Mouse (Mus musculus): ENCODE data around the gene Tmeff2. TPM values are rescaled to one million over a fixed set of nuclear protein-coding genes. Genes with fewer than 3 reads are reported as not detected.

Gene Tmeff2
- polyA plus RNA-seq, 1 experiment: 0.69 TPM

GRCm38 (mm10) chr1:51107299-51107698 is 206.9 kb downstream of the Tmeff2 start:
- H3K36me3 ChIP-seq (ENCODE audit: control insufficient read depth, insufficient read depth, low read length): no peaks in the 10 kb centered on the region
- no peaks in the 10 kb centered on the region for H3K27me3 ChIP-seq (ENCODE audit: control insufficient read depth, insufficient read depth, low read length)
- H3K4me1 ChIP-seq (ENCODE audit: control insufficient read depth, insufficient read depth, low read length): no peaks in the 10 kb centered on the region
- no peak overlapping the region for H3K27ac ChIP-seq (ENCODE audit: control insufficient read depth, insufficient read depth, low read depth, low read length)
- H3K4me3 ChIP-seq (ENCODE audit: control insufficient read depth, low read depth, low read length): no peak overlapping the region
- TF ChIP-seq CTCF (IDR thresholded peaks at IDR 0.05; ENCODE audit: control insufficient read depth, insufficient read depth, insufficient replicate concordance, low read depth, low read length) (no peak), POLR2A (IDR thresholded peaks at IDR 0.05; ENCODE audit: control insufficient read depth, low read depth, low read length) (no peak)

- no peaks in the 10 kb centered on the region for H3K27me3 ChIP-seq (ENCODE audit: control insufficient read depth, insufficient read depth, low read length)
- no peak overlapping the region for H3K4me3 ChIP-seq (ENCODE audit: control insufficient read depth, low read depth, low read length)
- no peaks in the 10 kb centered on the region for H3K36me3 ChIP-seq (ENCODE audit: control insufficient read depth, insufficient read depth, low read length)
- no peak overlapping the region for H3K27ac ChIP-seq (ENCODE audit: control insufficient read depth, insufficient read depth, low read depth, low read length)
- TF ChIP-seq POLR2A (IDR thresholded peaks at IDR 0.05; ENCODE audit: control insufficient read depth, low read depth, low read length) (no peak), CTCF (IDR thresholded peaks at IDR 0.05; ENCODE audit: control insufficient read depth, insufficient read depth, insufficient replicate concordance, low read depth, low read length) (no peak)
- no peaks in the 10 kb centered on the region for H3K4me1 ChIP-seq (ENCODE audit: control insufficient read depth, insufficient read depth, low read length)
These were observed 214.3 kb downstream of the Tmeff2 start for GRCm38 (mm10) chr1:51114721-51115120.

GRCm38 (mm10) chr1:51115761-51116160 is 215.3 kb downstream of the Tmeff2 start:
- TF ChIP-seq CTCF (IDR thresholded peaks at IDR 0.05; ENCODE audit: control insufficient read depth, insufficient read depth, insufficient replicate concordance, low read depth, low read length) (no peak), POLR2A (IDR thresholded peaks at IDR 0.05; ENCODE audit: control insufficient read depth, low read depth, low read length) (no peak)
- Histone ChIP-seq H3K4me3 (ENCODE audit: control insufficient read depth, low read depth, low read length) (no peak overlapping the region), H3K27ac (ENCODE audit: control insufficient read depth, insufficient read depth, low read depth, low read length) (no peak overlapping the region), H3K36me3 (ENCODE audit: control insufficient read depth, insufficient read depth, low read length) (no peaks in the 10 kb centered on the region), H3K27me3 (ENCODE audit: control insufficient read depth, insufficient read depth, low read length) (no peaks in the 10 kb centered on the region), H3K4me1 (ENCODE audit: control insufficient read depth, insufficient read depth, low read length) (no peaks in the 10 kb centered on the region)

DNA sequence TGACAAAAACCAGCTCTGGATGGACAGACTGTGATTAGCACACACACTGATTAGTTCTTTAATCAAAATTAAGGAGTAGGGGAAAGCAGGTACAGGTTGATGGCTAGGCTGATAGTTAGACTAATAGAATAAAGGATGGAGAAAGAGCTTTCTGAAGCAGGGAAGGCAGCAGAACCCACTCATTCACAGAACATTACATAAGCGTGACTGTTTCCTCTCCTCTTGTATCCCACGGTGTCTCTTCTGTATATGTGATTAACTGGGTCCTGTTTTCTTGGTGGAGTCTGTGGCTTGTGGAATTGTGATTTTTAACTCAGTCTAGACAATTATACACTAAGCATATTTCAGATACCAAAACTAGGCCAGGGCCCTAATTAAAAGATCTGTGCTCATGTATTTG is 217.4 kb downstream of the Tmeff2 start:
- Histone ChIP-seq H3K27ac (ENCODE audit: control insufficient read depth, insufficient read depth, low read depth, low read length) (no peak overlapping the region), H3K36me3 (ENCODE audit: control insufficient read depth, insufficient read depth, low read length) (no peaks in the 10 kb centered on the region), H3K4me3 (ENCODE audit: control insufficient read depth, low read depth, low read length) (no peak overlapping the region), H3K27me3 (ENCODE audit: control insufficient read depth, insufficient read depth, low read length) (no peaks in the 10 kb centered on the region), H3K4me1 (ENCODE audit: control insufficient read depth, insufficient read depth, low read length) (no peaks in the 10 kb centered on the region)
- no peak for TF ChIP-seq POLR2A (IDR thresholded peaks at IDR 0.05; ENCODE audit: control insufficient read depth, low read depth, low read length)
- TF ChIP-seq CTCF (IDR thresholded peaks at IDR 0.05; ENCODE audit: control insufficient read depth, insufficient read depth, insufficient replicate concordance, low read depth, low read length): no peak

DNA sequence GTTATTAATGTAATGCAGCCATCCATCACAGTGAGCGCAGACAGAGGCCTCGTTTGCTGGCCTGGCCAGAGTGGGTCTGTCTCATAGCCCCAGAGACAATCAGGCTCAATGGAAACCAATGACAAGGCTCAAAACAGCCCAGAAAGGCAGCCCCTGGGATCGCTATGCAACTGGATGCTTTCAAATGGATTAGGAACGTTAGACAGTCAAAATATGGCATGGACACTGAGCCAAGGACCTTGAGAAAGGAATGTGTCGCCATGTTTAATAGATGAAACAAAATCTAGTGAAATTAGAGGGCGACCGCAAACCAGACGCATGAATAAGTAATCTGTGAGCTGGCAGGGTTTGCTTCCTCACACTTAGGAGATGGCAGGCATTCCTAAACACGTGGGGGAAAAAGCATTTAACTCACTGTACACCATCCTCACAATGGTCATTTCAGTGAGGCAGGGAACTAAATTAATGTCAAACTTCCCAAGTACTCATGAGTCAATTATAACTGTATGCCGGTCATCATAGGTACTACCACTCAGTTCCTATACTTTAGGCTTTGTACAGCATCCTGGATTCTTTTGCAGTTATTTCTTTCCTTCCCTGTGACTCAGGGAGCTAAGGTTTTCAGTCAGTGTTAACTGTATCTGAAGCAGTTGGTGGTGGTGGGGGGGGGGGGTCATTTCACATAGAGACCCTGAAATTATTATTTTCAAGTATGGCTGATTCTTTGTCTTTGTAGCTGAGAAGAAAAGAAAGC is 225.4 kb downstream of the Tmeff2 start:
- Histone ChIP-seq H3K27me3 (ENCODE audit: control insufficient read depth, insufficient read depth, low read length) (no peaks in the 10 kb centered on the region), H3K4me3 (ENCODE audit: control insufficient read depth, low read depth, low read length) (no peak overlapping the region), H3K4me1 (ENCODE audit: control insufficient read depth, insufficient read depth, low read length) (no peaks in the 10 kb centered on the region), H3K27ac (ENCODE audit: control insufficient read depth, insufficient read depth, low read depth, low read length) (no peak overlapping the region), H3K36me3 (ENCODE audit: control insufficient read depth, insufficient read depth, low read length) (no peaks in the 10 kb centered on the region)
- no peak for TF ChIP-seq CTCF (IDR thresholded peaks at IDR 0.05; ENCODE audit: control insufficient read depth, insufficient read depth, insufficient replicate concordance, low read depth, low read length)
- TF ChIP-seq POLR2A (IDR thresholded peaks at IDR 0.05; ENCODE audit: control insufficient read depth, low read depth, low read length): no peak

DNA sequence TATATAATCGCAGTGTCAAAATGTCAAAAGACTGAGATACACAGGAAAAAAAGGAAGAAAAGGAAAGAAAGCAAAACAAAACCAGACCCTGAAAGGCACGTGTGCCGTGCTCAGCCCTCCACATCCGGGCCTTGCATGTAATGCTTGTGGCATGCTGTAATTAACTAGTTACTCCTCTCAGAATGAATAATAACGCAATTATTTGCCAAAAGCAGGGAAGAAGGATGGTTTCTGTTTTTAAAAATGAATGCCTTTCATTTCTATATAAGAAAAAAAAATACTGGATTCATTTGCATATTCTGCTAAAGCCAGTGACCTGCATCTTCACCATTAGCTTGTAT is 225.9 kb downstream of the Tmeff2 start:
- Histone ChIP-seq H3K36me3 (ENCODE audit: control insufficient read depth, insufficient read depth, low read length) (no peaks in the 10 kb centered on the region), H3K4me1 (ENCODE audit: control insufficient read depth, insufficient read depth, low read length) (no peaks in the 10 kb centered on the region), H3K27me3 (ENCODE audit: control insufficient read depth, insufficient read depth, low read length) (no peaks in the 10 kb centered on the region), H3K27ac (ENCODE audit: control insufficient read depth, insufficient read depth, low read depth, low read length) (no peak overlapping the region), H3K4me3 (ENCODE audit: control insufficient read depth, low read depth, low read length) (no peak overlapping the region)
- TF ChIP-seq CTCF (IDR thresholded peaks at IDR 0.05; ENCODE audit: control insufficient read depth, insufficient read depth, insufficient replicate concordance, low read depth, low read length): no peak
- no peak for TF ChIP-seq POLR2A (IDR thresholded peaks at IDR 0.05; ENCODE audit: control insufficient read depth, low read depth, low read length)

DNA sequence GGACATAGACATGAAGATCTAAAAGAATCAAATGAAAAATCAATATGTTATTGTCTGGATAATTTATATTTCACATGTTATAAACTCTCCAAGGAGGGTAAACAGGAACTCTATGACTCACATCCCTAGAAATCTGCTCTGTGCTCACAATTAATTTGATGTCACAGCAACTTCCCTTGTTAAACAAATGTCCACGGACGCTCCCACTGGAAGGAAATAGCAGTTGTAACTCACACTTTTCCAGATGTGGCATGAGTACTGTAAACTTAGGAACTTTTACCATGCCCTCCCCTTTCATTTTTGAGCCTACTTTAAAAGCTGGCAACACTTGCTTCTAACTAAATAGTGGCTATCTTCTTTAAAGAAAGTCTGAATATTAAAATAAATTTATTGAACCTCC is 236.3 kb downstream of the Tmeff2 start:
- H3K4me3 ChIP-seq (ENCODE audit: control insufficient read depth, low read depth, low read length): no peak overlapping the region
- TF ChIP-seq CTCF (IDR thresholded peaks at IDR 0.05; ENCODE audit: control insufficient read depth, insufficient read depth, insufficient replicate concordance, low read depth, low read length): no peak
- TF ChIP-seq POLR2A (IDR thresholded peaks at IDR 0.05; ENCODE audit: control insufficient read depth, low read depth, low read length): no peak
- no peaks in the 10 kb centered on the region for H3K4me1 ChIP-seq (ENCODE audit: control insufficient read depth, insufficient read depth, low read length)
- no peak overlapping the region for H3K27ac ChIP-seq (ENCODE audit: control insufficient read depth, insufficient read depth, low read depth, low read length)
- H3K36me3 ChIP-seq (ENCODE audit: control insufficient read depth, insufficient read depth, low read length): no peaks in the 10 kb centered on the region
- no peaks in the 10 kb centered on the region for H3K27me3 ChIP-seq (ENCODE audit: control insufficient read depth, insufficient read depth, low read length)
